Mouse (Mus musculus): ENCODE measurements at regions not wholly inside any gene's neighbourhood (a gene's known extent, or its start where the extent isn't known, plus 50 kb on each side); places are given as distances from the start of the nearest gene placed in this dataset.

- peak; percentile 20 for DNase-seq (ENCODE audit: low read depth, low spot score)
These were observed 528.2 kb downstream of the Kctd8 start for GRCm38 (mm10) chr5:68813306-68813705.

GRCm38 (mm10) chr5:68810017-68810416 is 531.5 kb downstream of the Kctd8 start:
- DNase-seq (ENCODE audit: low read depth, low spot score), result no peak
